In the genomic region with DNA sequence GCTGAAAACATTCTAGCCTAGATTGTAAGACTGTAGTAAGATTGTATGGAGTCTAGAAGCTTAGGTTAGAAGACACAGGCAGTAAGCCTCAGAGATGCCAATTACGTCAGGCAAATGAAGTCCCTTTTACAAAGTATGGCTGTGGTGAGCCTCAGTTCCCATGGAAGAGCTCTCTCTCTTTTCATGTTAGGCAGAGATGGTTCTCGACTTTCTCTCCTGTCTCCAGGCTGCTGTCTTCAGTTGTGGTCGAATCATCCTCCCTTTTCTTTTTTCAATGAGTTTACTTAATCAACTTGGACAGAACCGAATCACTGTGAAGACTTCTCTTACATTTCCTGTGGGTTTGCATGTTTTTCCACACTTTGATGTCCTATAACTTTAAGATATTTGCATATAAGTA, we compare ENCODE assay signal across 20 mouse cellular contexts.
"Had no signal": no experiment of that assay in that cellular context is flagged by ENCODE, and none has a peak within 500 bp of the region (broad histone marks: within the 10 kb centered on the region; RNA-seq: fewer than 3 reads in every experiment).

No protein-coding gene starts in this region.

- H3K4me1 ChIP-seq: midbrain, embryonic 12.5 days; midbrain, embryonic 15.5 days had no signal

- H3K4me2 ChIP-seq: limb, embryonic 12.5 days; limb, embryonic 15.5 days; liver, embryonic 11.5 days; lung, embryonic 14.5 days; midbrain, embryonic 12.5 days; midbrain, embryonic 15.5 days had no signal

- DNase-seq: kidney, adult 9 months; kidney, postnatal 14 days; kidney, postnatal 4 days; left cerebral cortex, postnatal 4 days; liver, postnatal 0 days; lung, embryonic 14.5 days; right cerebral cortex, adult 18-20 months; right cerebral cortex, postnatal 14 days; right cerebral cortex, postnatal 4 days; thymus, adult 2 months; thymus, postnatal 14 days had no signal

- H3K4me3 ChIP-seq: limb, embryonic 12.5 days; limb, embryonic 15.5 days; midbrain, embryonic 12.5 days; midbrain, embryonic 15.5 days had no signal

- H3K36me3 ChIP-seq: limb, embryonic 12.5 days; limb, embryonic 15.5 days; midbrain, embryonic 12.5 days; midbrain, embryonic 15.5 days had no signal

- H3K9me3 ChIP-seq: limb, embryonic 12.5 days; limb, embryonic 15.5 days; midbrain, embryonic 12.5 days; midbrain, embryonic 15.5 days had no signal

- H3K9ac ChIP-seq: limb, embryonic 12.5 days; limb, embryonic 15.5 days; liver, embryonic 14.5 days; liver, postnatal 0 days; lung, embryonic 14.5 days; midbrain, embryonic 12.5 days; midbrain, embryonic 15.5 days had no signal

- H3K27me3 ChIP-seq: limb, embryonic 12.5 days; limb, embryonic 15.5 days; midbrain, embryonic 12.5 days; midbrain, embryonic 15.5 days had no signal

- H3K27ac ChIP-seq: limb, embryonic 12.5 days; limb, embryonic 15.5 days; liver, embryonic 14.5 days; macrophage; midbrain, embryonic 12.5 days; midbrain, embryonic 15.5 days; stomach, postnatal 0 days had no signal

- ATAC-seq: liver, postnatal 0 days; lung, postnatal 0 days; midbrain, embryonic 15.5 days had no signal
